Mouse (Mus musculus): Measurements from ENCODE around the gene Klhl10. TPM values are rescaled to one million over a fixed set of nuclear protein-coding genes. Genes with fewer than 3 reads are reported as not detected.
A peak's percentile ranks its signal among the peaks of the same experiment; 100 is the strongest.

The Klhl10 gene
- total RNA-seq (2017): 1.0 TPM in 1 of 2 replicates, not detected in the other

DNA sequence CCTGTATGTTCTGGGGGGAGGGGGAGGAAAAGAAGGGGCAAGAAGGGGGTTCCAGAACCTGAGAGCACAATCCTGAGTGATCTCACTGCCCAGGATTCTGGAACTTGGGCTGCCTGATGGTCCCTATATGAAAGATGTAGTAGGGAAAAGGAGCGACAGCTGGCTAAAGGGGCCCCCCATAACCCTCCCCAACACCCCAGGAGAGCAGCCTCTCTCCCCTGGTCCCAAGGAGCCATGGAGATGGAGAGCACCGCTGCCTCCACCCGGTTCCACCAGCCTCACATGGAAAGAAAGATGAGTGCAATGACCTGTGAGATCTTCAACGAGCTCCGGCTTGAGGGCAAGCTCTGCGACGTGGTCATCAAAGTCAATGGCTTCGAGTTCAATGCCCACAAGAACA lies at the start of gene Klhl10, which contains the start of gene Nt5c3b:
Gene Klhl10, plus strand, starts transcription at position 121 of the 400 bp plus-strand sequence.
Gene Nt5c3b, minus strand, starts transcription at position 12 of the 400 bp plus-strand sequence.
- ATAC-seq (ENCODE audit: extremely low read depth, insufficient number of reproducible peaks, low FRiP score, poor library complexity, severe bottlenecking): no peak

DNA sequence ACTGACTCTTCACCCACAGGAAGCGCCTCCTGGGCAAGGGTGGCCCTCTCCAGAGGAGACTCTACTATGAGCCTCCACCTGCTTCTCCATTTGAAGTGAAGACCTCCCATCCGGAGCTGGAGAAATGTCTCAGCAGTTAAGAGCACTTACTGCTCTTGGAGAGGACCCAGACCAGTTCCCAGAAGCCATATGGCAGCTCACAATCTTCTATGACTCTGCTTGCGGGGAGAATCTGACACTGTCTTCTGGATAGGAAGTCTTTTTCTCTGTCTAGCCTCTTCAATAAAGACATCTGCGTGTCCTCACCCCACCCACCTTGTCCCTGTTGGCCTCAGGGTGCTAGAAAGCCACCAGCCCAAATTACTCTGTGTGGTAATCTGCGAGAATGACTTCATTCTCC lies 48.8 kb upstream of the Klhl10 start:
- no peak for ATAC-seq (ENCODE audit: extremely low read depth, insufficient number of reproducible peaks, low FRiP score, poor library complexity, severe bottlenecking)

- no peak for ATAC-seq (ENCODE audit: extremely low read depth, insufficient number of reproducible peaks, low FRiP score, poor library complexity, severe bottlenecking)
These were observed 48.0 kb upstream of the Klhl10 start for GRCm38 (mm10) chr11:100393733-100394132.

DNA sequence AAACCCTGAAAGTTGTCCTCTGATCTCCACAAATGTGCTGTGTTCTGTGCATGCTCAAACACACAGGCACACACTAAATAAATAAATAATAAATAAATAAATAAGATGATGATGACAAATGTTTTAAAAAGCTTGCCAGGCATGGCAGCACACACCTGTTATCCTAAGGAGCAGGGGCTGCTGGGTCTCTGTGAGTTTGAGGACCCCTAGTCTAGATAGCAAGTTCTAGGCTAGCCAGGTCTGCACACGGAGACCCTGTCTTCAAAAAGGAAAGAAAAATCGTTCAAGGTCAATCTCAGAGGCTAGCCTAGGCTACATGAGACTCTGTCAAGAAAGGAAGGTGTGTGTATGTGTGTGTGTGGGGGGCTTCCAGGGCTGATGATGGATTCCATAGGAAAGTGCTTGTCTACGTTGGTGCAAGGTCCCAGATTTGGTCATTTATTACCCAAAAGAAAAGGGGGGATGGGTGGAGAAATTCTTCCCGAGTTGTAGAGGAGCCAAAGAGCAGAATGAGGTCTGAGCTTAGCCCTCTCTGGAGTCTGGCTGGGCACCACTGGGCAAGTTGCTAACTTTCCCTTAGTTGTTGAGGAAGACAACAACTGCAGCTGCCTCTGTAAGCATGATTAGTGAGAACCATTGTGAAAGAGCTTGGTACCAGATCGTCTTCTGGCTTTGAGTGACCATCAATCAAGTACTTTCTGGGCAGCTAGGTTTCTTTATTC lies 47.2 kb upstream of the Klhl10 start:
- no peak for ATAC-seq (ENCODE audit: extremely low read depth, insufficient number of reproducible peaks, low FRiP score, poor library complexity, severe bottlenecking)

DNA sequence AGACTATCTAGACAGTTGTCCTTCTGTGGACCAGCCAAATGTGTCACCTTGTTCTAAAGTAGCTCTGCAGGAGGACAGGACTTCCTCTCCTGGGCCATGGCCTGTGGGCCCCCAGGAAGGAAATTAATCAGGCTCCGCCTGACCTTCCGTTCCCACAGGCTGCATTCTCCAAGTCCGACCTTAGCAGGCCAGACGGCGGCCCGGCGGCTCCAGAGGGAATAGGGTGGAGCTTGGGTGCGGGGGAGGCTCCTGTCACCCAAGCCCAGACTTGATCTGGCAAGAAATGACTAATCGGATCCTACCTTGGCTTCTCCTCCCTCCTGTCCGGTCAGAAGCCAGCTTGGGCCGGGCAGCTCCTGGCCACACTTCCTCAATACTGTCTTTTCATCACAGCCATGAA lies 46.5 kb upstream of the Klhl10 start:
- no peak for ATAC-seq (ENCODE audit: extremely low read depth, insufficient number of reproducible peaks, low FRiP score, poor library complexity, severe bottlenecking)

- no peak for ATAC-seq (ENCODE audit: extremely low read depth, insufficient number of reproducible peaks, low FRiP score, poor library complexity, severe bottlenecking)
These were observed 45.7 kb upstream of the Klhl10 start for GRCm38 (mm10) chr11:100395861-100396631.

- no peak for ATAC-seq (ENCODE audit: extremely low read depth, insufficient number of reproducible peaks, low FRiP score, poor library complexity, severe bottlenecking)
These were observed 44.7 kb upstream of the Klhl10 start for GRCm38 (mm10) chr11:100396886-100397599.

GRCm38 (mm10) chr11:100397600-100398389 lies 43.9 kb upstream of the Klhl10 start, which contains the start of gene Jup:
Gene Jup, minus strand, starts transcription at chr11:100397763.
- peak; percentile 81 for ATAC-seq (ENCODE audit: extremely low read depth, insufficient number of reproducible peaks, low FRiP score, poor library complexity, severe bottlenecking)

DNA sequence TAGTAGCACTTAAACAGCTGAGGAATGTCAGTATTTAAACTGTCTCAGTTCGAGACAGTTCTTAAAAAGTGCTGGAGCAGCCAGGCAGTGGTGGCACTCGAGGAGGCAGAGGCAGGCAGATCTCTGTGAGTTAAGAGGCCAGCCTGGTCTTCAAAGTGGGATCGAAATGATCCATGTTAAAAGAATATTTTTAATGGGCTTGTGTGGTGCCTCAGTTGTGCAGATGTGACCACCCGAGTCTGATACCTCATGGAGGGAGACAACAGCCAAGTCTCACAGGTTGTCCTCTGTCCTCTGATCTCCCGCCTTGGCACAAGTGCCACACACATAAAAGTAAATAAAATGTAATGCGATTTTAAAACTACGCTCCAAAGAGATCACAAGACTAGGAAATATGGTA lies 43.2 kb upstream of the Klhl10 start:
- ATAC-seq (ENCODE audit: extremely low read depth, insufficient number of reproducible peaks, low FRiP score, poor library complexity, severe bottlenecking): no peak

- ATAC-seq (ENCODE audit: extremely low read depth, insufficient number of reproducible peaks, low FRiP score, poor library complexity, severe bottlenecking): no peak
These were observed 42.4 kb upstream of the Klhl10 start for GRCm38 (mm10) chr11:100399320-100399719.

- no peak for ATAC-seq (ENCODE audit: extremely low read depth, insufficient number of reproducible peaks, low FRiP score, poor library complexity, severe bottlenecking)
These were observed 41.8 kb upstream of the Klhl10 start for GRCm38 (mm10) chr11:100399727-100400538.

DNA sequence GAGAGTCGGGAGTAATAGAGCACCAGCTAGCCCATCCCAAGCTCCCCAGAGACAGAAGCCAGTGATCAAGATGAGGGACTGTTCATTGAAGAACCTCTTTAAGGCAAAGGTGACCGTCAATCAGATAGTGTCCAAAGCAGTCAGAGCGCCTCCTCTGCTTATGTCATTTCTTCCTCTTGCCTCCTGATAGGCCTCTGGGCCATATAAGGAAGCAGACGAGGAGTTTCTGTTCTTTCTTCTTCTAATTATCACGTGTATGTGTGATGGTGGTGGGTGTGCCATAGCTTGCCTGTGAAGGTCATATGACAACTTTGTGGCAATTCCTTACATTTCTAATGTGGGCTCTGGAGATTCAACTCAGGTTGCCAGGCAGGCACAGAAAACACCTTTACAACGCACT lies 40.9 kb upstream of the Klhl10 start:
- no peak for ATAC-seq (ENCODE audit: extremely low read depth, insufficient number of reproducible peaks, low FRiP score, poor library complexity, severe bottlenecking)

- ATAC-seq (ENCODE audit: extremely low read depth, insufficient number of reproducible peaks, low FRiP score, poor library complexity, severe bottlenecking): no peak
These were observed 39.5 kb upstream of the Klhl10 start for GRCm38 (mm10) chr11:100402240-100402639.

DNA sequence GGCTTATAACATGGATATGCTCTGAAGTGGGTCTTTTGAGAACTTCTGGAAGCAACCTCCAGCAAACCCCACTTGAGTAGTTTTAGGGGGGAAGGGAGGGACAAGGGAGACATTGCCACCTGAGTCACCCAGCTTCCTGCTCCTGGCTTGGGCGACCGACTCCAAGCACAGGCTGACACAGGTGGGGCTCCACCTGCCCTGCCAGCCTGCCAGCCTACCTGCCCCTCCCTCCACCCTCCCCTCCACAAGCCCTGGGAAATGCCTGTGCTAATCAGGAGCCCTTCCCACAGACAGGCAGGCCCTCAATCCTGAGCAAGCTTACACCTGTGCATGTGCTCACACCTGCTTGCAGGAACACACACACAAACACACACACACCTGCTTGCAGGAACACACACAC lies 39.0 kb upstream of the Klhl10 start:
- no peak for ATAC-seq (ENCODE audit: extremely low read depth, insufficient number of reproducible peaks, low FRiP score, poor library complexity, severe bottlenecking)

GRCm38 (mm10) chr11:100403445-100404134 lies 38.1 kb upstream of the Klhl10 start:
- ATAC-seq (ENCODE audit: extremely low read depth, insufficient number of reproducible peaks, low FRiP score, poor library complexity, severe bottlenecking): no peak

DNA sequence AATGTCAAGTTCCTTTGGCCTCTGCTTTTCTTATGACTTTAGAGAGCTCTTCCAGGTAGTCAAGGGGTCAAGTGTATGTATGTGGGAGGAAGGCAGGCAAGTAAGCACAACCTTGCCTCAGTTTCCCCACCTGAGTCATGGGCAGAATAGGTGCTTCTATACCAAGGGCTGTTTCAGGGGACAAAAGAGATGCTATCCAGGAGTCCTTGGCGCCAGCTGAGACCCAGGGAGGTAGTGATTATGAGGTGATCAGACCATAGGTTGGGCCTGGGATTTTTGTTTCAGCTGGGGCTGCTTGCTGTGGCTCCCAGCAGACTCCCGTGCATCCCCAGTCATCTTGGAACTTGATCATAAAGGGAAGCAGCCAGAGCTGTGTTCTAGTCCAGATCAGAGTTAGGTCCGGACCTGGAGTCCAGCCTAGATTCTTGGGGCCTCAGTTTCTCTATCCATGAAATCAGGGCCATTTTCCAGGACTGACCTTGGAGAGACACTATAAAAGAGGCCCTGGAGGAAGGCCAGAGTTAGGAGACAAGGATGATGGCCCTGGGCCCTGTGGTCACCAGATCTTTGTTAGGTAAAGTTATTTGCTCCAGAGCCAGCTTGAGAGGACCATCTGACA lies 37.2 kb upstream of the Klhl10 start:
- ATAC-seq (ENCODE audit: extremely low read depth, insufficient number of reproducible peaks, low FRiP score, poor library complexity, severe bottlenecking): no peak

DNA sequence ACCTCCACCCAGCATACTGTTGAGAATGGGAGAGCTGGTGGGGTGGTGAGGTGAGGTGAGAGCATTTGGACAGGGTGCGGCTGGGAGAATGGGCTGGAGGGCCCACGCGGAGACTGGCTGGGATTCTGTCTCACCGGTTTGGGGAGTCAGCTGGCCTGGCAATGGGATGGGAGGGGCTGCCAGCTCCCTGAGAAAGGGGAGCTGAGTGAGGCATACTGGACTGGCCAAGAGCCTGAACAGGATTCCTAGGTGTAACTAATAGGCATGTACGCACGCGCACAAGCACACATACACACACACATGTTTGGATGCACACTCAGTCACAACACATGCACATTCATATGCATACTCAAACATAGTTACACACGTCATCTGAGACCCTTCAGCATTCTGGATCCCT lies 35.4 kb upstream of the Klhl10 start:
- no peak for ATAC-seq (ENCODE audit: extremely low read depth, insufficient number of reproducible peaks, low FRiP score, poor library complexity, severe bottlenecking)
